Comparison of ENCODE assay signal across 14 mouse cellular contexts in genomic region chr3:87958967-87959366, GRCm38 (mm10). TPM values are rescaled to one million over a fixed set of nuclear protein-coding genes. Genes with fewer than 3 reads are reported as not detected.
DNase-seq lines count a peak whose midpoint lies in the region; ATAC-seq lines count a peak whose summit lies in the region.
"Had no signal": no experiment of that assay in that cellular context is flagged by ENCODE, and none has a peak within 500 bp of the region (broad histone marks: within the 10 kb centered on the region; RNA-seq: fewer than 3 reads in every experiment).

No protein-coding gene starts in this region.

- peaks cover 31% of the 10 kb centered on the region for H3K4me1 ChIP-seq in hindbrain, embryonic 12.5 days
- H3K4me1 ChIP-seq in hindbrain, embryonic 14.5 days (replicated peaks; ENCODE audit: control insufficient read depth, insufficient read depth, low read length): 0 out of 2 replicates have a peak, but pooled peaks cover 3% of the 10 kb centered on the region
- H3K4me1 ChIP-seq in embryonic facial prominence, embryonic 12.5 days: peaks cover 27% of the 10 kb centered on the region; the same call in 1 of the 2 replicates
- peaks cover 36% of the 10 kb centered on the region for H3K4me1 ChIP-seq in limb, embryonic 15.5 days

- H3K4me2 ChIP-seq in hindbrain, embryonic 12.5 days (replicated peaks): no peak overlapping the region
- H3K4me2 ChIP-seq in hindbrain, embryonic 14.5 days (replicated peaks): no peak overlapping the region
- no peak overlapping the region for H3K4me2 ChIP-seq in embryonic facial prominence, embryonic 12.5 days (replicated peaks)
- H3K4me2 ChIP-seq in limb, embryonic 15.5 days: no peak overlapping the region
- H3K4me2 ChIP-seq: intestine, embryonic 15.5 days; liver, embryonic 11.5 days had no signal

- peak overlapping the region; percentile 97; the same call in 1 of the 2 replicates for H3K27ac ChIP-seq in hindbrain, embryonic 12.5 days
- no peak overlapping the region for H3K27ac ChIP-seq in hindbrain, embryonic 14.5 days
- peak overlapping the region; percentile 98 for H3K27ac ChIP-seq in embryonic facial prominence, embryonic 12.5 days
- peak overlapping the region; percentile 97 for H3K27ac ChIP-seq in limb, embryonic 15.5 days

- H3K27me3 ChIP-seq in hindbrain, embryonic 12.5 days: no peaks in the 10 kb centered on the region
- no peaks in the 10 kb centered on the region for H3K27me3 ChIP-seq in hindbrain, embryonic 14.5 days (ENCODE audit: control insufficient read depth, insufficient read depth, low read length)
- H3K27me3 ChIP-seq in embryonic facial prominence, embryonic 12.5 days: no peaks in the 10 kb centered on the region
- H3K27me3 ChIP-seq in limb, embryonic 15.5 days: no peaks in the 10 kb centered on the region

- 14% methylated on average over 1 of the region's 1 CpGs for WGBS in hindbrain, embryonic 12.5 days
- 8% methylated on average over 1 of the region's 1 CpGs for WGBS in hindbrain, embryonic 14.5 days
- 36% methylated on average over 1 of the region's 1 CpGs for WGBS in embryonic facial prominence, embryonic 12.5 days
- 66% methylated on average over 1 of the region's 1 CpGs for WGBS in limb, embryonic 15.5 days

- DNase-seq in hindbrain, embryonic 14.5 days (ENCODE audit: low spot score): no peak
- DNase-seq in embryo, embryonic 11 days: peak; percentile 66
- no peak for DNase-seq in thymus, postnatal 36 days
- DNase-seq in lung, postnatal 25 days (ENCODE audit: low spot score): no peak
- DNase-seq: heart, postnatal 10 days; right cerebral cortex, postnatal 4 days; thymus, postnatal 14 days had no signal

- H3K36me3 ChIP-seq in hindbrain, embryonic 12.5 days: no peaks in the 10 kb centered on the region
- H3K36me3 ChIP-seq in hindbrain, embryonic 14.5 days (replicated peaks; ENCODE audit: control insufficient read depth, insufficient read depth): no peaks in the 10 kb centered on the region
- H3K36me3 ChIP-seq in embryonic facial prominence, embryonic 12.5 days: peaks cover 9% of the 10 kb centered on the region
- 0 out of 2 replicates have a peak, but pooled peaks cover 9% of the 10 kb centered on the region for H3K36me3 ChIP-seq in limb, embryonic 15.5 days
- H3K36me3 ChIP-seq: intestine, embryonic 15.5 days had no signal

- H3K9ac ChIP-seq in hindbrain, embryonic 12.5 days: no peak overlapping the region
- H3K9ac ChIP-seq in hindbrain, embryonic 14.5 days: no peak overlapping the region
- H3K9ac ChIP-seq in embryonic facial prominence, embryonic 12.5 days: no peak overlapping the region
- no peak overlapping the region for H3K9ac ChIP-seq in limb, embryonic 15.5 days
- H3K9ac ChIP-seq: intestine, embryonic 15.5 days had no signal

- H3K9me3 ChIP-seq in hindbrain, embryonic 12.5 days (replicated peaks): no peaks in the 10 kb centered on the region
- no peaks in the 10 kb centered on the region for H3K9me3 ChIP-seq in hindbrain, embryonic 14.5 days (ENCODE audit: control insufficient read depth, low read length)
- H3K9me3 ChIP-seq in embryonic facial prominence, embryonic 12.5 days: no peaks in the 10 kb centered on the region
- H3K9me3 ChIP-seq in limb, embryonic 15.5 days: no peaks in the 10 kb centered on the region
- H3K9me3 ChIP-seq: intestine, embryonic 15.5 days; megakaryocyte, embryonic 14.5 days had no signal

- no peak overlapping the region for H3K4me3 ChIP-seq in hindbrain, embryonic 12.5 days
- H3K4me3 ChIP-seq in hindbrain, embryonic 14.5 days (replicated peaks; ENCODE audit: low read length): no peak overlapping the region
- no peak overlapping the region for H3K4me3 ChIP-seq in embryonic facial prominence, embryonic 12.5 days
- no peak overlapping the region for H3K4me3 ChIP-seq in limb, embryonic 15.5 days
- H3K4me3 ChIP-seq: intestine, embryonic 15.5 days; megakaryocyte, embryonic 14.5 days had no signal

- no peak for ATAC-seq in hindbrain, embryonic 12.5 days (ENCODE audit: low FRiP score)
- ATAC-seq in hindbrain, embryonic 14.5 days (ENCODE audit: low FRiP score): no peak
- no peak for ATAC-seq in embryonic facial prominence, embryonic 12.5 days (ENCODE audit: insufficient number of reproducible peaks, insufficient read depth, low FRiP score, low TSS enrichment)
- ATAC-seq in limb, embryonic 15.5 days (ENCODE audit: insufficient number of reproducible peaks, low FRiP score, low TSS enrichment, low read depth): no peak
- ATAC-seq: CD4-positive, CD25-positive, alpha-beta regulatory T cell, adult 4 months; intestine, embryonic 15.5 days had no signal

RNA-seq across cellular contexts. Expression of gene Crabp2, which starts 10.5 kb away (rescaled TPM):
- 384 and 396 TPM in 2 replicates for polyA plus RNA-seq in hindbrain, embryonic 12.5 days (2016; fragmentation: Nextera tagmentation; extraction: Ambion mirVana)
- polyA plus RNA-seq in hindbrain, embryonic 14.5 days (2014; fragmentation: Nextera tagmentation; extraction: Ambion mirVana): 48.7 and 56.4 TPM in 2 replicates
- polyA plus RNA-seq in embryonic facial prominence, embryonic 12.5 days (2016; fragmentation: Nextera tagmentation; extraction: Ambion mirVana): 467 and 481 TPM in 2 replicates
- 249 and 274 TPM in 2 replicates for polyA plus RNA-seq in limb, embryonic 15.5 days (2015; fragmentation: Nextera tagmentation; extraction: Ambion mirVana)
- polyA plus RNA-seq: CD4-positive, CD25-positive, alpha-beta regulatory T cell, adult 4 months had no signal

RNA-seq across cellular contexts. Expression of gene Nes, which starts 11.9 kb away (rescaled TPM):
- polyA plus RNA-seq in hindbrain, embryonic 12.5 days (2016; fragmentation: Nextera tagmentation; extraction: Ambion mirVana): 136 and 153 TPM in 2 replicates
- polyA plus RNA-seq in hindbrain, embryonic 14.5 days (2014; fragmentation: Nextera tagmentation; extraction: Ambion mirVana): 20.5 and 20.7 TPM in 2 replicates
- polyA plus RNA-seq in embryonic facial prominence, embryonic 12.5 days (2016; fragmentation: Nextera tagmentation; extraction: Ambion mirVana): 40.0 and 42.0 TPM in 2 replicates
- polyA plus RNA-seq in limb, embryonic 15.5 days (2015; fragmentation: Nextera tagmentation; extraction: Ambion mirVana): 26.6 and 37.2 TPM in 2 replicates
- polyA plus RNA-seq: CD4-positive, CD25-positive, alpha-beta regulatory T cell, adult 4 months had no signal

RNA-seq across cellular contexts. Expression of gene Rrnad1, which starts 28.4 kb away (rescaled TPM):
- 22.1 and 22.5 TPM in 2 replicates for polyA plus RNA-seq in hindbrain, embryonic 12.5 days (2016; fragmentation: Nextera tagmentation; extraction: Ambion mirVana)
- 15.8 and 18.1 TPM in 2 replicates for polyA plus RNA-seq in hindbrain, embryonic 14.5 days (2014; fragmentation: Nextera tagmentation; extraction: Ambion mirVana)
- polyA plus RNA-seq in embryonic facial prominence, embryonic 12.5 days (2016; fragmentation: Nextera tagmentation; extraction: Ambion mirVana): 23.2 and 23.8 TPM in 2 replicates
- 18.4 and 18.5 TPM in 2 replicates for polyA plus RNA-seq in limb, embryonic 15.5 days (2015; fragmentation: Nextera tagmentation; extraction: Ambion mirVana)

RNA-seq across cellular contexts. Expression of gene Isg20l2, which starts 28.9 kb away (rescaled TPM):
- polyA plus RNA-seq in hindbrain, embryonic 12.5 days (2016; fragmentation: Nextera tagmentation; extraction: Ambion mirVana): 67.7 and 68.7 TPM in 2 replicates
- 17.0 and 18.5 TPM in 2 replicates for polyA plus RNA-seq in hindbrain, embryonic 14.5 days (2014; fragmentation: Nextera tagmentation; extraction: Ambion mirVana)
- polyA plus RNA-seq in embryonic facial prominence, embryonic 12.5 days (2016; fragmentation: Nextera tagmentation; extraction: Ambion mirVana): 75.4 and 80.1 TPM in 2 replicates
- 48.5 and 56.0 TPM in 2 replicates for polyA plus RNA-seq in limb, embryonic 15.5 days (2015; fragmentation: Nextera tagmentation; extraction: Ambion mirVana)

RNA-seq across cellular contexts. Expression of gene Mrpl24, which starts 39.7 kb away (rescaled TPM):
- 72.9 and 79.0 TPM in 2 replicates for polyA plus RNA-seq in hindbrain, embryonic 12.5 days (2016; fragmentation: Nextera tagmentation; extraction: Ambion mirVana)
- 50.0 and 53.5 TPM in 2 replicates for polyA plus RNA-seq in hindbrain, embryonic 14.5 days (2014; fragmentation: Nextera tagmentation; extraction: Ambion mirVana)
- 71.4 and 72.9 TPM in 2 replicates for polyA plus RNA-seq in embryonic facial prominence, embryonic 12.5 days (2016; fragmentation: Nextera tagmentation; extraction: Ambion mirVana)
- 62.9 and 64.3 TPM in 2 replicates for polyA plus RNA-seq in limb, embryonic 15.5 days (2015; fragmentation: Nextera tagmentation; extraction: Ambion mirVana)
